Mouse (Mus musculus) layer of hippocampus, adult 9-10 months (tissue): Measurements from ENCODE around the gene Ghrl.
A peak's percentile ranks its signal among the peaks of the same experiment; 100 is the strongest.
"Not testable (repeated sequence)": the region's sequence is repeated elsewhere in the genome, so short reads cannot be mapped to it uniquely, and the experiment has no call there.

Experiments
- DNase-seq: peaks from one replicate; pipeline ENCODE4 v3.0.0; 2022; ENCODE audit warnings: low spot score

The Ghrl gene

DNA sequence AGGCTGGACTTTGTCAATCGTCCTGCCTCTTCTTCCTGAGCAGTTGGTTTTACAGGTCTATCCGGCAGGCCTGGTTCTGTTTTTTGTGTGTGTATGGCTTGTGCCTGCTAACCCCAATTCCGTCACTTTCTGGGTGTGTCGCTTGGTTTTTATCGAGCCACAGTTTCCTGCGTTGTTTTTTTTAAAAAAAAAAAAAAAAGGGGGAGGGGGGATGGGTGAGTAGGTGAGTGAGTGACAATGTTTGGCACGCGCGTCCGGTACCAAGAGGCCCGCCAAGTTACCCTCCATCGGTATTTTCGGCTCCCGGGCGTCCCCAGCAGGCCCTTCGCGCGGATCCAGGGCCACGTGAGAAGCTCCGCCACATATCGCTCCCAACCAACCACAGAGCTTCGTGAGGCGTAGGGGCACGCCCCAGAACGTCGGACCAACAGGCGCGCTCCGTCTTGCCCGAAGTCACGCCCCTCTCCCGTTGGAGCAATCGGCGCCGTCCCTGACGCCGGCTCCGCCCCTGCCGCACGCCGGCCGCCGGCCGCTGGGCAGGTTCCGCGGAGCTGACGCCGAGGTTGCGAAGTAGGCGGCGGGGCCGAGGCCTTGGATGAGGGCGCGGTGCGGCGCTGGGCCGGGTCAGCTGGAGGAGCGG is 23.0 kb downstream of the Ghrl start, which contains the start of gene Tatdn2:
Tatdn2 (plus strand) TSS at position 469 of the 640 bp plus-strand sequence.
- DNase-seq, result peak; percentile 87

DNA sequence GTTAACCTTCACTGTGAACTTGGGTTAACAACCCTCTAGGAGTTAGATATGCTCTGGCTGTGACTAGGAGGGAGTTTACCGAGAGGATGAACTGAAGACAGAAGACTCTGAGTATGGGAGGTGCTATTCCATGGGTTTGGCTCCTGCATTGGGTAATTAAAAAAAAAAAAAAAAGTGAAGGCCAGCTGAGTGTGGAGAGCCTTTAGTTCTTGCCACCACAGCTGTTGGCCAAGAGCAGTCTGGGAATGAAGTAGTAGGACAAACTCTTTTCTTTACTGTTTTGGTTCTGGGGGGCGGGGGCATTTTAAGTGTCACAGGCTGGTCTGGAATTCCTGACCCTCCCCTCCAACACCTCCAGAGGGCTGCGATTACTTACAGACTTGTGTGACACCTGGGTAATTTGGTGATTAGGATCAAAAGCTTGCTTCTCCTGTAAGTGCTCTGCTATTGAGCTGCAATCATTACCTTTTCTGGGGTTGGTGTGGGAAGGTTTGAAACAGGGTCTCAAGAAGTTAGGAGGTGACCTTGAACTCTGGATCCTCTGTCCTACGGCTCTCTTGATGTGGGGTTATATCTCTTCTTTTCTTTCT is 23.8 kb downstream of the Ghrl start:
- DNase-seq, result no peak

DNA sequence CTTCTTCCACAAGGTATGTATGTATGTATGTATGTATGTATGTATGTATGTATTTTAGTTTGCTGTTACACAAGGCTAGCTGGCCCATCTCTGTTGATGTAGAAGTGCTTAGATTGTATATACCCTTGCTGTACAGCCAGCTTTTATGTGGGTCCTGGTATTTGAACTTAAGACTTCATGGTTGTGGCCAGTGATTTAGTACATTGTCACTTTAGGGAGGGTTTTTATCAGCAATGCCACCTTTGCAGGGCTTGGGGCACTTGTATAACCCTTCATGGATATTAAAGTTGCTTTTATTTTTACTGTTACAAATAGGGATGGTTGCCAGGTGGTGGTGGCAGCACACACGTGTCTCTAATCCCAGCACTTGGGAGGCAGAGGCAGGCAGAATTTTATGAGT is 24.5 kb downstream of the Ghrl start:
- no peak for DNase-seq

DNA sequence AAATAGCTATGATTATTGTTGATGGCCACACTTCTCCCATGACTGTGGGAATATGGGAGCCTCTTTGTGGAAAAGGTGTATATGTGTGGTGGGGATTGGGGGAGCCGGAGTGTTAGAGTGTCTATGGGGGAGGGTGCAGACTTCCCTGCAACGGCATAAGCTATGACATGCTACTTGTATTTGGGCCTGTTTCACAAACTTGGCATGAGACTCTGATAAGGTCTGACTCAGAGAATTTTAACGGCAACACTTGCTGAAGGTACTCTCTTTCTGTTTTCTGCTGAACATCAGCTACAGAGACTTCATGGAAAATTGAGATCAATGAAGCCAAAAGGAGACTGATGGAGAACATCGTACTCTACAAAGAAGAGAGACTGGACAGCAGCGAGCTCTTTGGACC is 26.3 kb downstream of the Ghrl start:
- DNase-seq, result no peak

DNA sequence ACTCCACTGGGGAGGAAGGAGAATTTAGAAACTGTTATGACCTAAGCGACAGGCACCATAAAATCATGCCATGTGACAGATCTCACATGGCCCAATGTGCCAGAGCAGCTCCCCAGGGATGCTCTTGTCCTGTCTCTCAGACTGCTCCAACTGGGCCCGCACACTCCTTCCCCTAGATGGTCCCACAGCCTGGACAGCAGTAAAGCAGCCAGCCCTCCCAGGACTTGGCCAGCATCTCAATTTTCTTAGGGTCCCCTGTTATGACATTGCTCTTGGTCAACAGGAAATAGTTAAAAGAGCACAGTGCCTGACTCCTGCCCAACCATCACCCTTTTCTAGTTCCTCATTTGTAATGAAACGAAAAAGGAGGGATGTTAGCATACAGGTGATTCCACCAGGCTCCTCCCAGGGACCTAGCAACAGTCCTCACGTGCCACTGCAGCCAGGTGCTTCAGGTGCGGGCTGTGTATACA is 27.0 kb downstream of the Ghrl start:
- DNase-seq, result no peak

DNA sequence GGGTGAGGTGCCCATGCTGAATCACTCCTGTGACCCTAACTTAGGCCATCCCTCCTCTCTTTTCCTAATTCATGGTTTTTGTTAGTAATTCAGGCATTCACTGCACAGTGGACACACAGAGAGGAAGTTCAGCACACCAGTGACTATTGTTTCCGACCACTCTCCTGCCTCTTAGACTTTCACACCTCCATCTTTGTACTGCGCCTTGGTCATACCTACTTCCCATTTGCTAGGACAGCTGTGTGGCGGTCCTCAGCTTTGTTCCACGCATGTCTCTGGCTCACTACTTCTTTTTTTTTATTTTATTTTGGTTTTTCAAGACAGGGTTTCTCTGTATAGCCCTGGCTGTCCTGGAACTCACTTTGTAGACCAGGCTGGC is 28.6 kb downstream of the Ghrl start:
- DNase-seq, result no peak

DNA sequence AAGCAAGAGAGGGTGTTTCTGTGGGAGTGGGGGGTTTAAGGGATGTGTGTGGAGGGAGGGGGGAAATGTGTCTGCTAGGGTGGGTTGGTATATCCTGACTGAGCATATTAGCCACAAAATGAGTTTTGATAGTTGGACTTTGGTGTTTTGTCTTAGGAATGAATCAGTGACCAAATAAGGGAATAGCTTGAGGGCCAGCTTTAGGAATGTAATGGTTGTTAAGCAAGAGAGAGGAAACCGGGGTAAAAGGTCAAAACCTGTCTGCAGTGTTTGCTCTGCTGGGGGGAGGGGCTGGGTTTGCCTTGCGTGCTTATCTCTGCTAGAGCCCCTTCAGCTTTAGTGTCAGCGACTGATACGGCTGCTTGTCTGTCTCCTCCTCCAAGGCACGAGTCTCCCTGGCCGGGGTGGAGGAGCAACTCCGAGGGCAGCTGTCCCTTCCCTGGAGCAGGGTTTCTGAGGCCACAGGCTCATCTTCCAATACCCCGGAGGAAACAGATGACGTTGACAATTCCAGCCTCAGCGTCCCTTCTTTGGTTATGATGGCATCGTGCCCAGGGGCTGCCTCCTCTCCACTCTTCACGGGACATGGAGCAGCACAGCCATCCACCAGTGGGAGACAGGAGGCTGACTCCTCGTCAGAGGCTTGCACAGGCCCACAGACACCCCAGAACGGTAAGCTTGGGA is 29.1 kb downstream of the Ghrl start:
- DNase-seq, result no peak

DNA sequence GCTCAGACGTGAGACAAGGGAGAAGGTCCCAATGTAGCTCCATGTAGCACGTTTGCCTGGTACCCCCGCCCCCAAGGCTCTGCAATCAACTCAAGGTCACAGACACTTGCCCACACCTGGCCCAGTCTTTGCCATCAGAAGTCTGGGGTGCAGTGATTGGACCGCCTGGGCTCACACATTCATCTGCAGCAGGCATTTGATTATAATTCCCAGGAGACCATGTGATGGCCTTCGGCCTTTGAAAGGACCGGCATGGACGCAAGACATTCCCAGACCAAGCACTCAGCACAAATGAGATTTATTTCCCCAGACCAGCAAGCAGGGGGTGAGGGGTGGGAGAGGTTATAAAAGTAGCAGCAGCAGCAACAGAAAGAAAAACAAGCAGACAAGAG is 29.7 kb downstream of the Ghrl start:
- DNase-seq, result no peak

DNA sequence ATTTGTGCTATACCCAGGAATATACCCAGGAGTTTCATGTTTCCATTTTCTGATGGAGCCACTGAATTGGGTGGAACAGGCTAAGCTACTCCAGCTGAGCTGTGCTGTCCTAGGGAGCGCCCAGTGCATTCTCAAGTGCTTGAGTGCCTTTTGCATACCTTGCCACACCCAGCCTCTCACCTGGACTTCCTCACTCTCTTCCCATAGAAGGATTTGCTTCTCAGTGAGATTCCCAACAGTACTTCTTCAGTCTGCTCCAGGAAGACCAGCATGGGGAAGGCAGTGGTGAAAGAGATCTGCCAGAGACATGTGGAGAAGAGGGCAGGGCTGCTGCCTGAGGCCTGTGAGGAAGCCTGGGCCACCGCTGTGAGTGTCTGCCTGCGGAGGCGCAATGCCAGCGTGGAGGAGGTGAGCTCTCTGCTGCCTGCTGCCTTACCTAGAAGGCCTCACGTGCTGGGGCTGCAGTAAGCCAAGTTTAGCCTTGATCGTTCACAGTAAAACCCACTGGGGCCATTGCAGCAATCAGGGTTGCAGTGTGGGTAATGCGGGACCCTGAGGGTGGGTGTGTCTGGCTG is 33.0 kb downstream of the Ghrl start:
- DNase-seq, result no peak

DNA sequence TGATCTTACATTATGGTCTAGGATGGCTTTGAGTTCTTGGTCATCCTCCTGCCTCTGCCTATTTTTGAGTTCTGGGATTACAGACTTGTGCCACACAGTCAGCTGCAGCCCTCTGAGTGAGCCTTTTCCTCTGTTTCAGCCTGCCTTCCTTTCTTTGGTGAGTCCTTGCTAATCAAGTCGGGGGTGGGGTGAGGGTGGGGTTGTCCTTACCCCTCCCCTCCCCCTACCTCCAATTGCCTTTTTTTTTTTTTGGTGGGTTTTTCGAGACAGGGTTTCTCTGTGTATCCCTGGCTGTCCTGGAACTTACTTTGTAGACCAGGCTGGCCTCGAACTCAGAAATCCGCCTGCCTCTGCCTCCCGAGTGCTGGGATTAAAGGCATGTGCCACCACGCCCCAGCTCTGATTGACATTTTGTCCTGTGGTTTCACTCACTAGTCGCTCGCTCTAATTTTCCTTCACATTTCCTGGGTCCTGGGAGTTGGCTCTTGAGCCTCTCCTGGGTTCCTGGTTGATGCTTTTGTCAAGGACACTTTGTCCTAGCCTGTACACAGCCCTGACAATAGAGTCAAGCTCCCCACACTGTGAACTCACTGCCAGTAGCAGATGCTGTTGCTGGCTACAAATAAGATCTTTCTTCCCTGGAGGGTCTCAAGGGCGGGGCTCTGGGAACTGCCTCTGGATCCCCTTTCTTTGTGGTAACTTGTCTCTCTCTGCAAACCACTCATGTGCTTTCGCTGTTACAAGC is 36.4 kb downstream of the Ghrl start:
- DNase-seq, result no peak

DNA sequence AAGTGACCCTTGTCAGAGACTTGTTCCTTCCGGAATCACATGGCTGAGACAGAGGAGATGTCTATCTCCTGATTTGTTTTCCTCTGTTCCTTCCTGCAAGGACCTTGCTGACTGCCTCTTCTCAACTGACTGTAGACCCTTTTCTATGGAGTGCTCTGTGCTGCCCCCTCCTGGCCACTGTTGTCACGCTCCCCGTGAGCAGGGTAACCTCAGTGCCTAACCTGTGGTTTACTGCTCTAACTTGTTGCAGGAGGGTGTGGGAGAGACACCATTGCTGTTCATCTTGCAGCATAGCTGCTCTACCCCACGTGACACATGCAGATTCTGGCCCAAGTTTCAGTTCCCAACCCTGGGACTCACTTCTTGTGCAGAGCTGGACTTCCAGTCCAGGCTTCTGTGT is 38.4 kb downstream of the Ghrl start:
- peak; percentile 85 for DNase-seq

DNA sequence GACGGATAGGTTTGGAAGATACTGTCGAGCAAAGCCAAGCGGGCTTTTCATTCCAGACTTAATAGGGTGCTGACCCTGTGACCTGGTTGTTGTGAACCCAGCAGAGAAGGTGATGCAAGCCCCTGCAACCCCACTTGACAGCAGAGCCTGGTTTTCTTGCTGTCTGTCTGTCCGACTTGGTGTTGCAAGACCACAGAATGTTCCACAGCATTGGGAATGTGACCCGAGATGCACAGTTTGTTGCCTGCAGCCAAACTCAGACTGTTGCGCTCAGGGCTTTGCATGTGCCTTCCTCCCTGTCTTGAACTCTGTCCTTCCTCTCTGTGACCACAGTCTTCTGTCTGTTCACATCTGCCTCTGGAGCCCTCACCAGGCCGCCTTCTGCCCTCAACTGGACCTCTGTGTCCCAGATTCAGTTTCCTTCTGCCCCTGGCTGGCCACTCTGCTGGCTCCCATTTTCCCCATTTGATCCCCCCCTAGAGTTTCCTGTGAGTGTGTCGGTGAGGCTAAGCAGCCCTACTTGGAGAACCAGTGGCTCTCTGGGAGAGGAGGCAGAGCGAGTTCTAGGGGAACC is 39.6 kb downstream of the Ghrl start:
- no peak for DNase-seq

DNA sequence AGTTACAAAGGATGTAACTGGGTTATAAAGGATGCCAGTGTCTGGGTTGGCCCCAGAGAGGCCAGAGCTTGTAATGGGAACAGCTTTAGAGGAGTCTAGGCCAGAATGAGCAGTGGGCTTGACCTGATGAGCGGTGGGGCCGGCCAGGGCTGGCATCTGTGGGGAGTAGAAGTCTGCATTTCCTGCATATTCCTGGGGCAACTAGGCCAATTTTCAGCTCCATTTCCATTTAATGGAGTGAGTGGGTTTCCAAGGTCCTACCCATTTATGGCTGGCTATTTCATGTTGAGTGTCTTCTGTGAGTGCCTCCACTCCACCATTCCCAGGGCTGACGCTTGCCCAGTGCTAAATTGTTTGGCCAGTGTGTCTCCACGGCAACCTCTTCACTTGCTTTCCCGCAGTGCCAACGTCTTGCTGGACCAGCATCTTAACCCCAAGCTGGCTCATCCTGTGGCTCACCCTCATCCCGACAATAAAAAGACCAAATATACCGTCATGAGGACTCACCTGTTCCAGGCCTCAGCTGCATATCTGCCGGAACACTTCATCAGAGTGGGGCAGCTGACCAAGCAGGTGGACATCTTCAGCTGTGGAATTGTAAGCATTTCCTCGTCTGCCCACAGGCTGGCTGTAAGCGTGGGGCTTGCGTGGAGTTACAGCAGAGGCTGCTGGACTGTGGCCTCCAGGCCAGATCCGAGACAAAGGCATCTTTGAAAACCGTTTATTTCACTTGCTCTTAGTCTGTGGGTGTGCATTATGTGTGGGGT is 41.3 kb downstream of the Ghrl start:
- no peak for DNase-seq

DNA sequence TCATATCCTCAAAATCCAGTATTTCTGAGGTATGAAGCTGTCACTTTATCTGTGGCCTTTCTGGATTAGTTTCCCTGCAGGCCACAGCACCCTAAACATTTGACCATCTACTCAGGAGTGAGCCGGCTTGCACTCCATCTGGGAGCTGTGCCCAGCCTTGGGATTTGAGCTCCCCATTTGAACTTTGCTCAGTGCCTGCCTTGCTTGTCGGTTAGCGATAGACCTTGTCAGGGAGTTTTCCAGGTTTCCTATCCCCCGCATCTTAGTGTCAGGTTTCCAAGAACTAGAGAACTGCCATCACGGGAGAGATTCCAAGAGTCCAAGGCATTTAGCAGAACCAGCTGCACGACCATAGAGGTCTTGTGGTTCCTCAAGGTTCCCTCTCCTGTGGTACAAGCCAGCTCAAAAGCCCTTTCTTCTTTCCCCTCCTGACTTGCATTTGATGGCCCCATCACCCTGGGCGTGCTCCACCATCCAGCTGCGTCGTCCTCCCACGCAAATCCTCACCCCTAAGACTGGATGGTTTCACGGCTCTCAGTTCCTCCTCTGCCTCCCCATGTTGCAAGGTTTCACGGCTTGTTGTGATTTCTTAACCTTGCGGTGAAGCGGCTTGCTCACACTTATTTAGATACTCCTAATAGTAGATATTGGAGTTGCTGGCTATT is 42.5 kb downstream of the Ghrl start:
- DNase-seq, result no peak

DNA sequence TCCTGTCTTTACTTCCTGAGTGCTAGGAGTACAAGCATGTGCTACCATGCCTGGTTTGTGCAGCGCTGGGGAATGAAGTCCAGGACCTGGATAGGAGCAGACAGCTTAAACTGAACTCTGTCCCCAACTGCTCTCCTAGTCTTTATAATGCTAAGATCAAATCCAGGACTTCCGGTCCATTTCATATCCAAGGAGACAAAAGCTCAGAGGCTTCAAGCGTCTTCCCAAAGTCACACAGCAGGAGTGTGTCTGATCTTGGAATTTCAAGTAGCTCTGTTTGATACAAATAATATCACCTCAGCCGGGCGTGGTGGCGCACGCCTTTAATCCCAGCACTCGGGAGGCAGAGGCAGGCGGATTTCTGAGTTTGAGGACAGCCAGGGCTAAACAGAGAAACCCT is 43.7 kb downstream of the Ghrl start:
- no peak for DNase-seq

DNA sequence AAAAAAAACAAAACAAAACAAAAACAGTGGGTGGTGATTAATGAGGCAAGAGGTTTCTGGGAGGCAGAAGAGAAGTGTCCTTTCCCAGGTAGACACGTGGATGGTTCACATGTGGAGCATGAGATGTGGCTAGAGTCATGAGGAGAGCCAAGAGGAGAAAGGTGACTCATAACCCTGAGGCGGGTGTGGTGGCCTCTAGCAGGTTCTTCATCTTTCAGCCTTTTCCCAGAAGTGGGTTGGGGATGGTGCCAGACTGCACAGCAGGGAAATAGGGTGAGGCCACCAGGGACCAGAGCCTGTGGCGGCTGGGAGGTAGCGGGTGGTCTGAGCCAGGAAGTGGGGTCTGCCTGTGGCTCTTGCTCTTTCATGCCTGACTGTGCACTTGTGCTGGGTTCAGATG is 44.4 kb downstream of the Ghrl start:
- DNase-seq, result no peak

DNA sequence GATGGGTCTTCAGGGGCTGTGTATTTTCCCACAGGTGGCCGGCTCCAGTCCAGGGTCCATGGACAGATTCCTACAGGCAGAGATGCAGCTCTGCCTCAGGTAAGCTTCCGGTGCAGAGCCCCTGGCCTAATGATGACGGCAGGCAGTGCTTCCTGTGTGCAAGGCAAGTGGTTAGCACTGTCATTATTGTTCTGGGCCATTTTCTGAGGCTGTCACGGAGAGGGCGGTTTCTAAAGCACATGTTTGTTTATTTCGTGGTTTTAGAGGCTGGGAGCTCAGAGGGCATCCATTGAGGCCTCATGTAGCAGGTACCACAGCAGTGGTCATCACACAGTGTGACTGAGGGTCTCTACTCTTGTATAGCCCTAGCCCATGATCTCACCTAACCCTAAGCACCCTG is 46.7 kb downstream of the Ghrl start:
- DNase-seq, result no peak

DNA sequence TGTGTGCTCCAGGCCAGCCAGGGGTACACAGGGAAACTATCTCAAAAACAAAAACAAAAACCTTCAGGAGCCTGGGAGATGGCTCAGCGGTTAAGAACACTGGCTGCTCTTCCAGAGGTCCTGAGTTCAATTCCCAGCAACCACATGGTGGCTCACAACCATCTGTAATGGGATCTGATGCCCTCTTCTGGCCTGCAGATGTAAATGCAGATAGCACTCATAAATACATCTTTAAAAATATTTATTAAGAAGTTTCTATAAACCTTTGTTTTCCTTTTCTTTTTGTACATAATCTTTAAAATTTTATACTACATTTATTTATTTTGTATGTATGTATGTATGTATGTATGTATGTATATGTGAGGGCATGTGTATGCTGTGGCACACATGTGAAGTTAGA is 47.7 kb downstream of the Ghrl start:
- not testable (repeated sequence) for DNase-seq

DNA sequence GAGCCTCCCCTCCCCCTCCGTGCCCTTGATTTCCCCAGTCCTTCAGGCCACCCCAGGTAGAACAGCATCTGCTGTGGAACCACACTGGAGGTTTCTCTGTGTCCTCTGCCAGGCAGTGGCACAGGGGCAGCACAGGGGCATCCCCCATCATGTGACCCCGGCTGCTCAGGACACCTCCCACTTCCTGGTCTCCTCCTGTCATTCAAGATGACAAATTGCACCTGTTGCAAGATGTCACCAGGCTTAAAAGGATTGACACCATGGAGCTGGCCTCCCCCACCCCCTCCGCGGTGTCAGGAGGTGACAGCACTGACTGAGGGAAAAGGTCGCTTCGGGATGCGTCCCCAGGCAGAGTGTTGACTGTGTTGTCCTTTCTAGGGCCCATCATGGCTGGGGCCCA is 49.9 kb downstream of the Ghrl start:
- DNase-seq, result no peak

DNA sequence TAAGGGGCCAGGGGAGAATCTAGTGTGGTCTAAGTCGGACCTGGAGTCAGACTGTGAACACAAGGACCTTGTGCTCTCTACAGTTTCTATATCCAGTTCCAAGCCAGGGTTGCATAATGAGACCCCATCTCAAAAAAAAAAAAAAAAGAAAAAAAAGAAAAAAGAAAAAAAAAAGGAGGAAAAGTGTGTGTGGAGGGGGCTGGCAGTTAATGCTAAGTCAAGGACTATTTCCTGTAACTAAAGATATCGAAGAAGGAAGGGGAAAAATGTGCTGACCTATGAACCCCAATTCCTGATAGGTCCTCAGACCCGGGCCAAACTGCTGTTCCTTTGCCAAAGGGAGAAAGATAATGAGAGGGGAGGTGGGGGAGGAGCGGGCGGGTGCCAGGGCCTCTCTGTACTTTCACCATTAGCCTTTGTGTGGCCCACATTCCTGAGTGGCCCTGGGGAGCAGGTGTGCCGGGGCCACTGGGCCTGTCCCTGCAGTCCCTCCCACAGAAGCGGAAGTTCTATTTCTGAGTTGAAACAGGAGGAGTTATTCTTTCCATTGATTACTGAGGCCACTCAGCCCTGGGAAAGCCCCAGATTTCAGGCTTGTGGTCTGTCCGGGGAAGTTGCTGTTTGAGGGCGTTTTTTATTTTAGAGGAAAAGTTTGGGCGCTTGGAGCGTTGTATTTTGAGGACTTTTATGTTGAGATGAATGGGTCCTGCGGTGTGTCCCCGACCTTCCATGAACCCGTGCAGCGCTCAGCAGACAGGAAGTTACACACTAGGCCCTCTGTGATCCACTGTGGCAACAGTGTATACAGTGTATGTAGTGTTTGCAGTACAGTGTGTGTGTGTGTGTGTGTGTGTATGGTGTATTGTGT is 51.2 kb downstream of the Ghrl start:
- no peak for DNase-seq
